Mouse (Mus musculus) ES-CJ7 (cell line): ENCODE measurements around the gene Cyp2s1.
"Not testable (repeated sequence)": the region's sequence is repeated elsewhere in the genome, so short reads cannot be mapped to it uniquely, and the experiment has no call there.

Experiments
- DNase-seq: peaks from one replicate; pipeline ENCODE4 v3.0.0; 2011; ENCODE audit warnings: low read depth, low spot score

Cyp2s1 gene

DNA sequence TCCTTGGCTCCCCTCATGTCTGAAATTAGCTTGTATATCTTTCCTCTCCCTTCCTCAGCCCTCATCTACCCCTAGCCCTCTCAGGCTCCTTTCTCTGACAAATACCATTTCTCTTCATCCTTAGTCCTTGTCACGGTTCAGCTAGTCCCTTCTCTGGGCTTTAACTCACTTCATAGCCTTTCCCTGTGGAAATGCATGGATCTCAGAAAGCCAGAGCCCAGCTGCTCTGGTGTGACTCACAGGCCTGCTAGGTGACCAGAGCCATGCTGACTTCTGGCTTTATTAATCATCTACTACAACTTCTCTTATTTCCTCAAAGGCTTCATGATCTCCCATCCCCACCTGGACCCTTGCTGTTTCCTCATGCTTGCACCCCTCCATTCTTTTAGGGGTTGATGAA, 4.5 kb downstream of the Cyp2s1 start:
- DNase-seq, result no peak

DNA sequence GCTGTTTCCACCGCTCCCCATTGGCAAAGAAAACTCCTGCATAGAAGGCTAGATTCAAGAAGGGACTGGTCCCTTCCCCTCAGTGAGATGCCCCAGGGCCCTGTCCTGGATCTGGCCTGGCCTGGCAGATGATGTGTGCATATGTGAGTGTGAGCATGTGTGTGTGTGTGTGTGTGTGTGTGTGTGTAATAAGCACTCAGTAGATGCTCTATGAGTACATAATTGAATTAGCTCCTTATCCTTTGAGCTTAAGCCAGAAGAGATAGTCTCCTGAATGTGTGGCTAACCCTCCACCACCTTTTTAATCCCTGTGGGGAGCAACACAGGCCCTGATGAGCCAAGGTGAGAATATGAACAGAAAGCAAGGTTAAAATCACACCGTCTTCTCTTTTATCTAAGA, 5.0 kb downstream of the Cyp2s1 start:
- DNase-seq, result no peak

DNA sequence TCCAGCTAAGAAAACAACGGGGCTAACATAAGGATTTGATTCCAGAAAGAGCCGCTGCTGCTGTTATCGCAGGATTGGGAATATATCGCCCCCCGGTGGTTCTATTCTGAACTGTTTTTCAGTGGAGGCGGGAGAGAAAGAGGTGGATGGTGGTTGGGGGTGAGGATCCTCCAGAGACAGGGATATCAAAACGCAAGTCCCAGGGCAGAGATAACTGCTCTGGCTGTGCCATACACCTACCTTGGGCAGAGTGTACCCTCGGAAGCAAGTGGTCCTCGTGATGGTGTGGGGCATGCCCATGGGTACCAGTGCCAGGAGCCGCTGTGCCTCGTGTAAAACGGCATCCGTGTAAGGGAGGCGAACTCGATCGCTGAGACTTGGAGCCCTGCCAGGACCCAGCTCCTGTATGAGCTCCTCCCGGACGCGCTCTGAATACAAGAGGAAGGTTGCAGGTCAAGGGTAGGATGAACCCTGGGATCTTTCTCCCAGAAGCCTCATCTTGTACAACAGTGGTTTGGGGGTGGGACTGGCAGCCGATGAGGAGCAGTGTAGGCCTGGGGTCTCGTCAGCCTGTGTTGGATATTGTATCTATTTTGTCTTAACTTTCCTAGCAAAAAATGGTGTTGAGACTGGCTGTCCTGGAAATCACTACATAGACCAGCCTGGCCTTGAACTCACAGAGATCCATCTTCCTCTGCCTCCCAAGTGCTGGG, 10.9 kb downstream of the Cyp2s1 start:
- peak; percentile 79 for DNase-seq

DNA sequence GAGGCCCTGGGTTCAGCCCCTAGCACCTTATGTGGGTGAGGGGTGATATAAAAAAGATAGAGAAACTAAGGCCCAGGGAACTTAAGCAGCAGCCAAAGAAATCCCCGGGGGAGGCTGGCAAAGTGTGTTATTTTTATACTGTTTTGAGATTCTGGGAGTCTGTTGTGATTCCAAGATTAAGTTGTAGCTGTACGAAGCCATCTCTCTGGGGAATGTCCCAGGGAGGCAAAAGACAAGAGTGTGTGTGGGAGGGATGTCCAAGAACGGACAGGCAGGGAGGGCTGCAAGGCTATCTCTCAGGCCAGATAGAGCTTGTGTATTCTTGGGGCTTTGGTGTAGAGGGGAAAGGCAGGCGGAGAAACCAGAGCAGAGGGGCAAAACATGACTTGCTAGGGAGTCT, 11.9 kb downstream of the Cyp2s1 start:
- no peak for DNase-seq

DNA sequence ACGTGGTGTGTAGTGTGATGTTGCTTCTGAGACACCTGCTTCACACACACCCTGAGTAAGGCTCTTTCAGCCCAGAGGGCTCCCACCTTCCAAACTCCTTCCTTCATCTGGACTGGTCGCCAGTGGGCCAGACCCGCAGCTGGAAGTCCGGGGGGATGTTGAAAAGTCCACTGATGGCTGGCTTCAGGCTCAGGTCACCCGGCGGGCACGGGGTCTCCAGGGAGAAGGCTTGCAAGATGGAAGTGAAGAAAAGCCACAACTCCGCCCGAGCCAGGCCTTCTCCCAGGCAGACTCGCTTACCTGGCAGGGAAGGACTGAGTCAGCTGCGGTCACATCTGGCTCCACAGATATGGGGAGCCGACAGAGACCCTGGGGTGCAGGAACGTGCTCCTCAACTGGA, 13.3 kb downstream of the Cyp2s1 start:
- no peak for DNase-seq

DNA sequence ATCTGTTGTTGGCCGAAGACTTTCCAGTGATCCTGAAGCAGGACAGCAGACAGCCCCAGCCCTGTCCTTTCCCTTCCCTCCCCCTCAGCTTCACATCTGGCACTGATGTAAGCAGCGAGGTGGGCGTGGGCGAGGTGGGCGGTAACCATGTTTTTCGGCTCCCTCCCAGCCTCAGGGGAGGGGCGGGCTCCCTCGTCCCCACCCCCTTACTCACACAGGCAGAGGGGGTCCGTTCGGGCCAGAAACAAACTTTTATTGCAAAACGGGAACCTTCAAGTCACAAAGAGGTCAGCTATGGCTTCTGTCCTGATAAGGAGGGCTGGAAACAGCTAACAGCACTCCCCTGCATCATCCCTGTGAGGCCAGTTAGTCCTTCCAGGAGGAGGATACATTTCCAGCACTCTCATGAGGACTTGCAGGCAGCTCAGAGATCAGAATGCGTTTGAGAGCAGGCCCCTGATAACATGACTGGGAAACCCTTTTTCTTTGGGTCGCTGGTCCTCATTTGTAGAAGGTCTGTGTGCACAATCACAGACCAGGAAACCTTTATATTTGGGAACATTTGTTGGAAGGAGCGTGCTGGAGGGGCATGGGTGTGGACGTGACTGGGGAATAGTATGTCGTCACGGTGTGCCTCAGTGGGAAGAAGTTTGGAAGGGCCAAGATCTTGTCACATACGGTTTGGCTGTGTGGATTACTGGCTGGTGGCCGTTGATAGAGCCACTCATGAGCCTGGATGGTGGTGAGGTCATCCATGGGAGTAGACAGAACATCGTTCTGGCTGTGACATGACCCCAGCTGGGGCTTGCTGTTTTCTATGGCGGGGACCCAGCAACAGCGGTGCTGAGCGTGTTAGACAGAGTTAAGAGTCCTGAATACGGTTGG, 14.2 kb downstream of the Cyp2s1 start:
- DNase-seq, result peak; percentile 60

DNA sequence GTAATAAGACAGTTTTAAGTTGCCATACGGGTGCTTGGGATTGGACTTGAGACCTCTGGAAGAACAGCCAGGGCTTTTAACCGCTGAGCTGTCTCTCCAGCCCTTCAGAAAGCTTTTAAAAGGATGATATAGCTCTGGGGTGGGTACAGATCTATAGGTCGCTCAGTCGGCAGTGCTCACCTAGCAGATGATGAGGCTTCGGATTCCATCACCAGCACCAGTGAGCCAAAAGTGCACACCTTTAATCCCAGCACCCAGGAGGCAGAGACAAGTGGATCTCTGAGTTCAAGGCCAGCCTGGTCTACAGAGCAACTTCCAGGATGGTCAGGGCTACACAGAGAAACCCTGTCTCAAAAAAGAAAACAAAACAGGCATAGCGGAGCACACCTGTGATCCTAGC, 15.7 kb downstream of the Cyp2s1 start:
- no peak for DNase-seq

DNA sequence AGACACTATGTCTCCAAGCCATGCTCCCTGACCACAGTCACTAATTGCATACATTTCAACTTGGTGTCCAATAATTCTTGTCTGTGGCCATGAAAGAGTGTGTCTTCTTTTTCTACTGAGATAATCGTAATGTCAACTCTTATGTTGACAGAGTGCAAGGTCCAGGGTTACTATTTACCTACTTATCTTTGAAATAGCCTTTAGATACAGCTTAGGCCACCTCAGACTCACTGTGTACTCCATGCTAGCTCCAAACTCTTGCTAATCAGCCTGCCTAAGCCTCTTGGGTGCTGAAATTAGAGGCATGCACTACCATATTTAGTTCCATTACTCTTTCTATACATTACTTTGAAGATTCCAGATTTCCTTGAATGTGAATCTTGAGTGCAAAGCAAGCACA, 17.3 kb downstream of the Cyp2s1 start:
- DNase-seq, result no peak

DNA sequence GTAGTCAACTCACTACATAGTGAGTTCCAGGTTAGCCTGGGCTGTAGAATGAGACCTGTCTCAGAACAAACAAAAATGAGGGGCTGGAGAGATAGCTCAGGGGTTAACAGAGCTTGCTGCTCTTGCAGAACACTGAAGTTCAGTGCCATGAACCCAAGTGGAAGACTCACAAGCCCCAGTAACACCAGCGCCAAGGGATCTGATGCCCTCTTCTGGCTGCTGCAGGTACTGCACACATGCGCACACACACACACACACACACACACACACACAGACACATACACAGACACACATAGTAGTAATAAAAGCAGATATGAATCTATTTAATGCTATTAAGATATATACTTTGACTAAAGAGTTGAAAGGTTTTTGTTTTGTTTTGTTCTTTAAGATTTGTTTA, 18.2 kb downstream of the Cyp2s1 start:
- peak; percentile 52 for DNase-seq

DNA sequence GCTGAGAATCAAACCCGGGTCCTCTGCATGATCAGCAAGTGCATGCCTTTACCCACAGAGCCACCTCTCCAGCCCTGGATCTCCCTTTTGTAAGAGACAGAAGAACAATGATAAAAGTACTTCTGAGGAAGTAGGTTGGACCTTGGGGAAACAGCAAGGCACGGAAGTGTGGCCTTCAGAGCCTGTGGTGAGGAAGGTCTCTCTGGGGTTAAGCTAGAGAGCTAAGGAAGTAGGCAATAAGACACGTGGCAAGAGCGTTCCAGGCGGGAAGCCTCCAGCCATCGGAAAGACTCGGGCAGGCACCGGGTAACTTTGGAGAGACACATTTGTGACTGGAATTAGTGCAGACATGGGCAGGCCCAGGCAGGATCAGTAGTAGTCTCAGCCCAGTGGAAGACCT, 21.9 kb downstream of the Cyp2s1 start:
- no peak for DNase-seq

DNA sequence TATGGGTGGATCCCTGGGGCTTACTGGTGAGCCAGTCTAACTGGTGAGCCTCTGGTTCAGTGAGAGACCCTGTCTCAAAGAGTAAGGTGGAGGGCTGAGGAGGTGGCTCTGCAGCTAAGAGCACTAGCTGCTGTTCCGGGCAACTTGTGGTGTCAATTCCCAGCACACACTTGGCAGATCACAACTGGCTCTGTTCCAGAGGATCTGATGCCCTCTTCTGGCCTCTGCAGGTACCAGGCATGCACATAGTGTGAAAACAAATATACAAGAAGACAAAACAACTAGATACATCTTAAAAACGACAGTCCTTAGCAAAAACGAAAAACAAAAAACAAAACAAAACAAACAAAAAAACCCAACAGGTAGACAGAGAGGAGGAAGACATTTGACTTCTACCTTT, 23.0 kb downstream of the Cyp2s1 start:
- peak; percentile 71 for DNase-seq

DNA sequence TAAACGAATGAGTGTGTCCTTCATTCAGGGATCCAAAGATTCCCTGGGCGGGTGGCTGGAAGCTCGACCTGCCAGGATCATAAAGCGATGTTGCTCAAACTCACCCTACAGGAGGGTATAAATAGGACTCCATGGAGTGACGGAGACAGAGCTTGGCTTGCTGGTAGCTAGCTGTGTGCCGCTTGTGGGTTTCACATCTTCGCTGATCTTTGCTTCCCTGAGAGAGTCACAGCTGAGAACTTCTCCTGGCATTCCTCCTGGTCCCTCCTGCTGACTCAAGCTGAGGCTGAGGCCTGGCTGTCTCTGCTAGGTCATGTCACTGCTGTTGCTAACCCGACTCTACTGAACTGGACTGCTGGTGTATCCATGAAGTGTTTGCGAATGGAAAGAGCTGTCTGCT, 23.7 kb downstream of the Cyp2s1 start:
- not testable (repeated sequence) for DNase-seq

DNA sequence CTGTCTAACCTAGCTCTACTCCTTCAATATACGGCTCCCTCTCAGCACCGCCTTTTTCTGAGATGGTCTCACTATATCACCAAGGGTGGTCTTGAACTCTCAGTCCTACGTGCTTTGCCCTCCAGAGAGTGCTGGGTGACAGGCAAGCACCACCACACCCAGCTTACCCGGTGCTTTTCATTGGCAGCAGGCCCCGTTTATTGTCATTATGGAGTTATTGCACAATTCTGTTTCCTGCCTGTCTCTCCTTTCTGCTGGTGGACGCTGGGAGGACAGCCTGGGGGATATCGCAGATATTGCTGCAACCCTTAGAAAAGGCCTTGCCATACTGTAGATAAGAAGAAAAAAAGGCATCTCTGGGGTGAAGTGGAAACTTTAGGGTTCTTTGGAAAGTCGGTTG, 26.1 kb downstream of the Cyp2s1 start:
- no peak for DNase-seq

DNA sequence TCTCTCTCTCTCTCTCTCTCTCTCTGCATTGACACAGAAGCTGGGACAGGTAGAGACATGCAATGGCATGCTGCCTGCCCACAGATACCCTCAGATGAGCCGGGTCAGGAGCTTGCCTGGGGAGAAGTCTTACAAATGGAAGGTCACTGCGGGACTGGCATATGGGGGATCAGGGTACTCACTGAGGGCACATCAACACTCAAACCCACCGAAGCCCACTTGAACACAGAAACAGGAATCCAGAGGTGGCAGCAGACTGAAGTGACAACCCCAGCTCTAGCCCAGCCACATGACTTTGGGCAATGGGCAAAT, 27.6 kb downstream of the Cyp2s1 start:
- DNase-seq, result no peak

DNA sequence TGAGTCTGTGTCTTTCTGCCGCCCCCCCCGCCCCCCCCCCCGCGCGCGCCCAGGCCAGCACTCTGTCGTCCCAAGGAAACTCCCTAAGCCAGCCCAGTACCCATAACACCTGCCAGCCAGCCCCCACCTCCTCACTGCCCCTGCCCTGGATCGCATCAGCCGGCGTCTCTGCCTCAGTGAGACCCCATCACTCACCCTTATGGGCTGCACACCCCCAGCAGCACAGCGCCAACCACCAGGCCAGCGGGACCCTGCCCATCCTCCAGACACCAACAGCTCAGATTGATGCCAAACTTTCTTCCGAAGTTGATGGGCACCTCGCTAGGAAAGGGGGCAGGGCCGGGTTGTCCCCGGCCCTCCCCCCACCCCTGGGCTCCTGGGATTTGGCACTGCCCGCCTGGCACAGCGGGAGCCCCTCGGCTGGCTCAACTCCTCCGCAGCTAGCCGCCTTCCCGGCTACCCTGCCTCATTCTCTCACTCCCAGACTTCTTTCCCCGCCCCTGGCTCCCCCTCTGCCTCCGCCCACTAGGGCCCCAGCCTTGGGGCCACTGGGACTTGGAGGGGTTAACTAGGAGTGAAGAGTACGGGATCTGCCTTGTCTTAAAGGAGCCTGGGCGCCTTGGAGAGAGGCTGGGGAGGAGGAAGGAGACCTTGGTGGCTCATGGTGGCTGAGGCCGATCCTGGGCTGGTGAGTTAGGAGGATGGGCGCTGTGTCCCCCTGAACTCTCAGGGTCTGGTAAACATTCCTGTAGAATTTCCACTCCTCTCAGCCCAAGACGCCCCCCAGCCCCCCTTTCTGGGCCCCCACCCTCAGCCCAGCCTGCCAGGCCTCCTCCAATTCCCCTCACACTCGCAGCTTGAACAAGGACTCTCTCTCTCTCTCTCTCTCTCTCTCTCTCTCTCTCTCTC, 28.2 kb downstream of the Cyp2s1 start, which contains the start of gene Axl:
Gene Axl, minus strand, starts transcription at position 486 of the 909 bp plus-strand sequence.
- DNase-seq, result peak; percentile 48

DNA sequence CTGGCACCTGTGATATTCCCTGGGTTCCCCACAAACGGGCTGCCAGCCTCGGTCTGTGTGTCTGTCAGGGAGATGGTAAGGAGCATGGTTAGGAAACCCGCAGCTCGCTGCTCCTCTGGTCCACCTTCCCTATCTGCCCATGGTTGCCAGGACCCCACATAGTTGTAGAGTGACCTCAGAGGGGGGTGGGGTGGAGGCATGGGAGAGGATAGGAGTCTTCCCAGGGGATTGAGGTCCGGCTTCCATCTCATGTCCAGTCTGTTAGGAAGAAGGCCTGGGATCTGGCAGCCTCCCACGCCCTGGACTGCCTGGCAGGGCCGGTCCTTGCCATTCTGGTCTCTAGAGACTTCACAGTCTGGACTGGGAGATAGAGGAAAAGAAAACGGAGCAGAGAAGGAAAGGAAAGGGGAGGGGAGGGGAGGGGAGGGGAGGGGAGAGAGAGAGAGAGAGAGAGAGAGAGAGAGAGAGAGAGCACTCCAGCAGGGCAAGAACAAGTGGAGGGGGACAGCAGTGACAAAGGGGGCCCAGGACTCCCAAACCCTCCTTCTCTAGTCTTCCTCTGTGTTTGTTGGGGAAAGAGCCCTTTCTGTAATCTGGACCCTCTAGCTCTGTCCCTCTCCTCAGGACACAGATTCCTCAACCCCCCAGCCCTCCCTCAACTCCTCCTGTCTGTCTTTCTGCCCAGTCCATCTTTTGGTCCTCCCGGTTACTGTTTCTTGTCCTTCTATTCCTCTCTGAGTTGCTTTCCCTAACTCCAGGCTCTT, 29.1 kb downstream of the Cyp2s1 start:
- DNase-seq, result no peak

DNA sequence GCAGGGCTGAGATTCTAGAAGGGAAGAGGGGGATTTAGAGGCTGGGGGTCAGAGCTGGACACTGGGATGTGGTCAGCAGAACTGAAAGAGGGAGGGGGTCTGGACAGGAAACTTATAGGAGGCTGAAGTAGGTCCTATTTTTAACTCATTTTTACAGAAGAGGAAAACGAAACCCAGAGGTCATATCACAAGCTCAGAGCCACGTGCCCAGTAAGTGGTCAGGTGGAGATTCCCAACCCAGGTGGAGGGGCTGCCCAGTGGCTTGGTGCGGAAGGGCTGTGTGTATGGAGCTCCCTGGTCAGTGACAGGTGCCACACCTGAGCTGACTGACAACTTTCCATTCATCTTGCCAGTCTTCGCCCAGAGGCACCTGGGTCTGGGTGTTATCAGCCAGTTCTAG, 29.7 kb downstream of the Cyp2s1 start:
- no peak for DNase-seq

DNA sequence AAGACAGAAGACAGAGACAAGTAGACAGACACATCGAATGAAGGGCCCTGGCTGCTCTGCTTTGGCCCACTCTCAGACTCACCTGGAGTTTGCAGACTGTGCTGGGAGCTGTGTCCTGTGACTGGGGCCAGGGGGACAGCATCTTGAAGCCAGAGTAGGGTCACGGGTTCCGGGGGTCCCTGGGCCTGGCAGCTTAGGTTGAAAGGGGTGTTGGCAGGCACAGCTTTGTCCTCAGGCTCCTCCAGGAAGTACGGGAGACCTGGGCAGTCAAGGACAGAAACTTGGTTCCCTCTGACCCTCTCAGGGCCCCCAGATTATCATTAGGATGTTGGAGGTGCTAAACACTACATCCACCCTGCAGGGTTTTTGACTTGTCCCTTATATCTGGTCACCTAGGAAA, 31.0 kb downstream of the Cyp2s1 start:
- DNase-seq, result no peak

DNA sequence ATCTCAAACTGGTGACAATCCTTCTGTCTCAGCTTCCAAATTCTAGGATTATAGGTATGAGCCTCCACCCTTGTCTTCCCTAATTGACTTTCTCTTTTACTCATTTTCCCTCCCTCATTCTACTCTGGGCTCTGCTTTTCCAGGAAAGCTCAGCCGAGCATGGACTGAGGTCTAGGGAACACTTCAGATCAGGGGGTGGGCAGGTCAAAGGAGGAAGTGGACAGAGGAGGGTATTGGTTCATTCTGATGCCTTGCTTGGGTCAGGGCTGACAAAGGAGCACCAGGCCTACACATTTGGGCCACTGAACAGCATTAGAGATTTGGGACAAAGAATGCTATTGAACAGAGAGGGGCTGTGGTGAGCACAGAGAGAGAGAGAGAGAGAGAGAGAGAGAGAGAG, 31.9 kb downstream of the Cyp2s1 start:
- no peak for DNase-seq

DNA sequence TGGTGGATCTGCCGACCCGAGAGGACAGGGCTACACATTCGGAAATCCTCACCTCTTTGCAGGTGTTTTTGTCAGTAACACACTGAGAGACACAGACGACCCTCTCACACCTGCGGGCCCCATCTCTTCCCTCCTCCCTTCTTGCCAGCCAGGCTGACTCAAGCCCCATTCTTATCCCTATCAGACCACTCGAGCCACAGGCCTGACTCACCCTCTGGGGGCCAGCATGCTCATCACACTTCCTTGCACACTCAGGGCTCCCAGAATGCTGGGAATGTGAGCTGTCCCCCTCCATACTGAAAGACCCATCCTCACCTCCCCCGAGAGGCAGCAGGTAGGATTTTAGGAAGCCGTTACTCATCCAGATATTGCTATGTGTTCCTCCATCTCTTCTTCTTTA, 33.0 kb downstream of the Cyp2s1 start:
- no peak for DNase-seq

DNA sequence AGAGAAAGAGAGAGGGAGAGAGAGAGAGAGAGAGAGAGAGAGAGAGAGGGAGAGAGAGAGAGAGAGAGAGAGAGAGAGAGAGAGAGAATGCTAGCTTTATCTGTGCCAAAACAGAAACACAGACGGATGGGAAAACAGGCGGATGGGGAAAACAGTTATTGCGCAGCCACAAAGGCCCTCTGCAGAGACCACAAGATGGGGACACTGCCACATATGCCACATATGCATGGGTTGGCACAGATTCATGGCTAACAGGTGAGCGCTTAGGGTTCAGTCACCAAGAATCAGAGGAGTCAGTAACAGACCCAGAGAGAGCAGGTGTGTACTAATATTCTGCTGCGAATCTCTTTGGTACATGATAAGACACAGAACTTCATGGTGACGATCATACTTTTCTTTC, 34.0 kb downstream of the Cyp2s1 start:
- no peak for DNase-seq
